Mouse (Mus musculus) forebrain, embryonic 11.5 days (tissue): ENCODE results near the gene Olfr544. TPM values are rescaled to one million over a fixed set of nuclear protein-coding genes. Genes with fewer than 3 reads are reported as not detected.

Experiments
- ATAC-seq: fragments of 200-750 bp; cut with Nextera tagmentation; replicated peaks from 2 replicates; pipeline ENCODE4 v1.8.0; 2017; ENCODE audit warnings: moderate TSS enrichment; ENCODE audit not compliant: low FRiP score
- DNase-seq: peaks from one replicate; pipeline ENCODE4 v3.0.0-alpha.2; 2017; ENCODE audit warnings: low spot score
- H3K27ac ChIP-seq: fragments of 300-500 bp; sonication (generic); 2 replicates; pipeline ENCODE4 v1.5.1; 2014; ENCODE audit warnings: low read depth, low read length
- H3K27me3 ChIP-seq: fragments of 300-500 bp; sonication (generic); 2 replicates; pipeline ENCODE4 v1.6.1; 2014; ENCODE audit warnings: mild to moderate bottlenecking, low read length, mixed read lengths; ENCODE audit not compliant: control insufficient read depth, insufficient read depth
- H3K36me3 ChIP-seq: fragments of 300-500 bp; sonication (generic); 2 replicates; pipeline ENCODE4 v1.6.1; 2014; ENCODE audit warnings: mild to moderate bottlenecking, low read length, moderate library complexity, mixed read lengths; ENCODE audit not compliant: control insufficient read depth, insufficient read depth
- H3K4me1 ChIP-seq: fragments of 300-500 bp; sonication (generic); replicated peaks from 2 replicates; pipeline ENCODE4 v1.6.1; 2014; ENCODE audit warnings: low read length, mixed read lengths; ENCODE audit not compliant: control insufficient read depth, insufficient read depth
- H3K4me2 ChIP-seq: fragments of 300-500 bp; sonication (generic); 2 replicates; pipeline ENCODE4 v1.6.1; 2014; ENCODE audit warnings: low read depth, mild to moderate bottlenecking, low read length, moderate library complexity, mixed read lengths; ENCODE audit not compliant: severe bottlenecking
- H3K4me3 ChIP-seq: fragments of 300-500 bp; sonication (generic); 2 replicates; pipeline ENCODE4 v1.5.1; 2014; ENCODE audit warnings: low read depth, low read length
- H3K9ac ChIP-seq: fragments of 300-500 bp; sonication (generic); 2 replicates; pipeline ENCODE4 v1.6.1; 2014; ENCODE audit warnings: low read length
- H3K9me3 ChIP-seq: fragments of 300-500 bp; sonication (generic); 2 replicates; pipeline ENCODE4 v1.6.1; 2016; ENCODE audit warnings: low read length, mixed read lengths; ENCODE audit not compliant: control insufficient read depth
- WGBS: fragments of 180-500 bp; shearing (Covaris S2); extraction: QIAGEN DNeasy Blood & Tissue Kit; methylation state at CpG from one replicate; pipeline ENCODE4 v1.1.7; 2014; 5-methylcytosine and 5-hydroxymethylcytosine counted together
- polyA plus RNA-seq: library from polyadenylated mRNA; unstranded; fragments of >200 nt; fragmentation: Nextera tagmentation; extraction: Ambion mirVana; gene quantifications from 2 replicates; pipeline ENCODE4 v1.2.1, GENCODE M21; 2014

Olfr544 gene
- 0.11 and 0.40 TPM in 2 replicates for polyA plus RNA-seq

DNA sequence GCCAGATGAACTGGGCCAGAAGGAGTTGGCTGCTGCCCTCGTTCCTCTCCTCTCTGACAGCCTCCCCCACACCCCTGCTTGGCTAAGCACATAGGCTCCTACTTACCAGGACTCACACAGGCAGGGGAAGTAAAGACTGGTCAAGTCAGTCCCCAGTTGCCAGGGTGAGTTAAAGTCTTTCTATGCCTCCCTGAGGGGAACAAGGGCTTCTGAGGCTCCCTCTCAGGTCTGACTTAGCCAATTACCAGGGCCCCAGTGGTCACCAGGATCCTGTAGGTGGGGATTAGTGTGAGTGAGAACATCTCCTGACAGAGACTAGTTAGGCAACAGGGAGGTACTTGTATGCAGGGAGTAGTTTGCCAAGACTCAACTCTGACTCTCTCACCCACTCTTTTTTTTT, at the start of gene Olfr544:
Gene Olfr544 (minus strand): TSS at position 153 of the 400 bp plus-strand sequence.
- Histone ChIP-seq H3K4me2 (no peak within 1 kb of the TSS), H3K36me3 (no peaks in the 10 kb centered on the region), H3K27me3 (no peaks in the 10 kb centered on the region), H3K9ac (no peak within 1 kb of the TSS), H3K27ac (no peak within 1 kb of the TSS), H3K9me3 (no peaks in the 10 kb centered on the region), H3K4me3 (no peak within 1 kb of the TSS), H3K4me1 (no peaks in the 10 kb centered on the region)
- ATAC-seq (no peak), DNase-seq (no peak)
- WGBS = 54% methylated on average over 1 of the region's 1 CpGs

DNA sequence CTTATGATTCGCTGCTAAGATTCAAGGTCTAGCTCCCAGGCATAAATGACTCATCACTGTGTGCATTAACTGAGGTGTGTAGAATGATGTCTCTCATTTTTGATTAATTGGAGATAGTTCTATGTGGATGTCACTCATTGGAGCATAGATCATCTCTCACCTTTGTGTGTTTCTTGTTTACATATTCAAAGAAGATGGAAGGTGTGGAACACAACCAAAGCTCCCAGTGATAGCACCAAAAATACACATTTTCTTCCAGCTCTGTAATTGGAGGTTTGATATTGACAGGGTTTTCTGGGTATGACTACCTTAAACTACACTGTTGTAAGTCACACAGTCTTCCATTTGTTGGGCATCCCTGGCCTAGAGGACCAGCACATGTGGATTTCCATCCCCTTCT, 46.3 kb upstream of the Olfr544 start, which contains the start of gene Olfr547:
Gene Olfr547 (plus strand): TSS at position 301 of the 400 bp plus-strand sequence.
- no peak within 1 kb of the TSS for H3K4me3 ChIP-seq
- H3K27me3 ChIP-seq = no peaks in the 10 kb centered on the region
- H3K9ac ChIP-seq = no peak within 1 kb of the TSS
- no peaks in the 10 kb centered on the region for H3K9me3 ChIP-seq
- H3K4me2 ChIP-seq = no peak within 1 kb of the TSS
- no peak for DNase-seq
- H3K27ac ChIP-seq = no peak within 1 kb of the TSS
- no peak for ATAC-seq
- H3K4me1 ChIP-seq = no peaks in the 10 kb centered on the region
- 78% methylated on average over 1 of the region's 1 CpGs for WGBS
- H3K36me3 ChIP-seq = no peaks in the 10 kb centered on the region

DNA sequence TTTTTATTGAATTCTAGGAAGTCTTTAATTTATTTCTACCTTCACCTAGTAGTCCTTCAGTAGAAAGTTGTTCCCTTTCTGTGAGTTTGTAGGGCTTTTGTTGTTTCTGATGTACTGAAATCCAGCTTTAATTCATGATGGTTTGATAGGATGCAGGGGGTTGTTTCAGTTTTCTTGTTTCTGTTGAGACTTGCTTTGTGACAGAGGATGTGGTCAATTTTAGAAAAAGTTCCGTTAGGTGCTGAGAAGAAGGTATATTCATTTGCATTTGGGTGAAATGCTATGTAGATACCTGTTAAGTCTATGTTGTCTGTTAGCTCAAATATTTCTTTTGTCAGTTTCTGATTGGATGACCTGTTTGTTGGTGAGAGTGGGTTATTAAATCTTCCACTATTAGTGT, 40.9 kb upstream of the Olfr544 start:
- Histone ChIP-seq H3K4me3 (no peak overlapping the region), H3K27ac (no peak overlapping the region), H3K9ac (no peak overlapping the region), H3K9me3 (no peaks in the 10 kb centered on the region), H3K36me3 (no peaks in the 10 kb centered on the region), H3K4me1 (no peaks in the 10 kb centered on the region), H3K4me2 (no peak overlapping the region), H3K27me3 (no peaks in the 10 kb centered on the region)
- 77% methylated on average over 1 of the region's 1 CpGs for WGBS
- no peak for DNase-seq
- no peak for ATAC-seq

DNA sequence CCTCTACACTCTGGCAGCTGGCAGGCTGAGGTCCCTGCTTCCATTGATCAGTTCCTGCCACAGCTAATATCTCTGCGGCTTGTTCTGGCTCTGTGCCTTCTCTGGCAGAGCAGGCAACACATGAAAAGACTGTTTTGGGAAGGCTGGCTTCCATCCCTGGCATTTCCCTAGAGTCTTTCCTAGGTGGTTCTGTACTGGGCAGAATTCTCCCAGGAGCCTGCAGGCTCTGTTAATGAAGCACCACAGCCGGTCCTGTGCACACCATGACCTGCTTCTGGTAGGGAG, 28.9 kb upstream of the Olfr544 start:
- H3K9me3 ChIP-seq = no peaks in the 10 kb centered on the region
- 90% methylated on average over 2 of the region's 2 CpGs for WGBS

DNA sequence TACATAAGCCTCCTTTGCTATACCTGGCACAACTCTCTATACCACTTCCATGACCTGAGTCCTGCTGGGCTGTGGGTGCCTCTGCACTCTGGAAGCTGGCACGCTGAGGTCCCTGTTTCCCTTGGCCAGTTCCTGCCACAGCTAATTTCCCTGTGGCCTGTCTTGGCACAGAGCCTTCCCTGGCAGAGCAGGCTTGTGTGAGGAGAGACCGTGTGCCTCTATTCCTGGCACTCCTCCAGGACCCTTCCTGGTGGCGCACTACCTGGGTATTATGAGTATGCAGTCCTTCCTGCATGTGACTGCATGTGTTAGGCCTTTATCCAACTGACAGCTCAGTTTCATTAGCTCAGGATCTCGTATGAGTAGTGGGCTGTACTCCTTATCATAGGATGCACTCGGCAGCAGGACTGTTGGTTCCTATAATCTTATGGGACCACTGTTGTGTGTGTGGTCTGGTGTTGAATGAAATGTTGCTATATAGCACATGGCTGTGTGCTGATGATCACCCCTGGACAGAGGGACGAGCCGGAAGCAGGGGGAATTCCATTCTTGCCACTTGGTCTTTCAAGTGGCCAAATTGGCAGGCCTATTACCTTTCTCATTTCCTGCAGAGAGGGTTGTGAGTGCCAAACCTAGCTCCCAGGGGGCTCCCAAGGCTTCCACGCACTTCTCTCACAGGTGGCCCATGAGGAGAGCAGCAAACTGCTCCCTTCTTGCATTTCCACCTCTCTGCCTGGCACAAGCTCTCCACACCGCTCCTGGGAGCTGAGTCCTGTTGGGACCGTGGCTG, 28.3 kb upstream of the Olfr544 start:
- no peak overlapping the region for H3K4me2 ChIP-seq
- H3K9me3 ChIP-seq = no peaks in the 10 kb centered on the region
- H3K9ac ChIP-seq = no peak overlapping the region
- H3K4me3 ChIP-seq = no peak overlapping the region
- no peaks in the 10 kb centered on the region for H3K4me1 ChIP-seq
- H3K36me3 ChIP-seq = no peaks in the 10 kb centered on the region
- no peak for ATAC-seq
- H3K27ac ChIP-seq = no peak overlapping the region
- peaks cover 4% of the 10 kb centered on the region; the same call in 1 of the 2 replicates for H3K27me3 ChIP-seq
- WGBS = 89% methylated on average over 10 of the region's 10 CpGs
- no peak for DNase-seq

More for the DNA sequence above, 28.9 kb upstream of the Olfr544 start:
- no peaks in the 10 kb centered on the region for H3K36me3 ChIP-seq
- no peak for DNase-seq
- no peak overlapping the region for H3K4me3 ChIP-seq
- H3K9ac ChIP-seq = no peak overlapping the region
- no peaks in the 10 kb centered on the region for H3K4me1 ChIP-seq
- H3K27ac ChIP-seq = no peak overlapping the region
- peaks cover 4% of the 10 kb centered on the region; the same call in 1 of the 2 replicates for H3K27me3 ChIP-seq
- no peak overlapping the region for H3K4me2 ChIP-seq
- ATAC-seq = no peak

DNA sequence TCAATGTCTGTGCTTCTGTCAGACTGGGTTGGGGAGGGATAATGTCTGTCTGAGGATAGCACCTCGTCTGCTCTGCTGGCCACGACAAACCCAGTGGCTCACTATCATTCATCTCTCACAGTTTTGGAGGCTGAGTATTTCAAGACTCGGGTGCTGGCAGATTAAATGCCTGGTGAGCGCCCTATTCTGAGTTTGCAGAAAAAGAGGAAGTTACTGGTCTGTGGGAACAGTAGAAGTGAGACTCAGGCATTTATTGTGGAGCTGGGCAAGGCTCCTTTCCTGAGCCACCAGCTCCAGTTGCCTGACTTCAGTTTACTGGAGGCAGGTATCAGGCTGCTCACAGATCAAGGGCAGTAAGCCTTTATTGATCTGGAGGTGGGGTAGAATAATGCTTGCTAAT, 26.0 kb upstream of the Olfr544 start:
- 81% methylated on average over 4 of the region's 4 CpGs for WGBS
- Histone ChIP-seq H3K27me3 (peaks cover 4% of the 10 kb centered on the region; the same call in 1 of the 2 replicates), H3K27ac (no peak overlapping the region), H3K4me2 (no peak overlapping the region), H3K4me3 (no peak overlapping the region), H3K36me3 (no peaks in the 10 kb centered on the region), H3K9ac (no peak overlapping the region), H3K9me3 (no peaks in the 10 kb centered on the region), H3K4me1 (no peaks in the 10 kb centered on the region)
- DNase-seq (no peak), ATAC-seq (no peak)

DNA sequence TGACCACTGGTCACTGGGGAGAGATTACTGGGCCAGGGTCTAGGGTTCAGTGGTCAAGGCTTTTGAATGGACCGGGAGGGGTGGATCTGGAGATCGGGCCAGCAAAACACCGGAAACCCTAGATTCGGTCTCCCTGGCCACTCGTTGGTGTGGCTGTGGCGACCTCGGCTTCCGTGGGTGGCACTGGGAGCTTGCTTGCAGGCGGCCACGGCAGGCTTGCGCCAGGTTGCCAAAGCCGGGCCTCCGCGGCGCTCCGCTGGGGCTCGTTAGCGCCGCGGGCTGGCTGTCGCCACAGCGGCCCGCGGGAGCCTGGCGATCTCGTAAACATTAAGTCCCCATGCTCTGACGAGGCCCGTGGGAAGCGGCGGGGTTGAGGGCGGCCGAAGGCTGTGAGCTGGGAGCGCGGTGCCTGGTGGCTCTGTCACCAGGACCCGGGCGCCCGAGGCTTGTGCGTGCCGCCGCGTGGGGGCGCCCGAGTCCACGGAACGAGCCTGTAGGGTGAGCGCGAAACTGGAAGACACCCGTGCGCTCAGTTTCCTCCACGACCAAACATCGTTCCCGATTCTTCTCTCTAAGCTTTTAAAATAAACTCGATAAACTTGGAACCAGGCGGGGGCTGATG, 24.8 kb upstream of the Olfr544 start:
- peak overlapping the region; percentile 69 for H3K9ac ChIP-seq
- no peaks in the 10 kb centered on the region for H3K9me3 ChIP-seq
- peak; percentile 93 for DNase-seq
- no peak overlapping the region for H3K27ac ChIP-seq
- peak overlapping the region; percentile 87 for H3K4me2 ChIP-seq
- H3K36me3 ChIP-seq = no peaks in the 10 kb centered on the region
- no peaks in the 10 kb centered on the region for H3K4me1 ChIP-seq
- peak overlapping the region; percentile 46 for H3K4me3 ChIP-seq
- H3K27me3 ChIP-seq = peaks cover 4% of the 10 kb centered on the region; the same call in 1 of the 2 replicates
- under 1% methylated on average over 54 of the region's 54 CpGs for WGBS
- ATAC-seq = peak; percentile 96

DNA sequence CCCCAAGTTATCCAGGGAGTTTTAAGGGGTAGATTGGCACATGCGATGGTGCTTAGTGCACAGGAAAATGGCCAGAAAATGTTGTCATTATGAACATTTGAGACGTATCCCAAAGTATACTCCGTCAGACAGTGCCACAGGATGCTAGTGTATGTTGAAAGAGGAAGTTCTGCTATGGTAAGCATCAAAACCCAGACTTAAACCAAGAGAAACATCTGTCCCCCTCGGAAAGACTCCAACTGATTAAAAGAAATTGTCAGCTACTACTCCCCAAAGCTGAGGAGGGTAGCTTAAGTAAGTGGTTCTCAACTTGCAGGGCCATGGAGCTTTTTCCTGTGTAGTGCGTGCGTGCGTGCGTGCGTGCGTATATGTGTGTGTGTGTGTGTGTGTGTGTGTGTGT, 23.8 kb upstream of the Olfr544 start:
- ATAC-seq (no peak), DNase-seq (no peak)
- no peaks in the 10 kb centered on the region for H3K36me3 ChIP-seq
- no peaks in the 10 kb centered on the region for H3K9me3 ChIP-seq
- H3K4me2 ChIP-seq = no peak overlapping the region
- no peak overlapping the region for H3K27ac ChIP-seq
- no peak overlapping the region for H3K9ac ChIP-seq
- WGBS = 91% methylated on average over 10 of the region's 10 CpGs
- no peaks in the 10 kb centered on the region for H3K4me1 ChIP-seq
- H3K4me3 ChIP-seq = no peak overlapping the region
- peaks cover 4% of the 10 kb centered on the region; the same call in 1 of the 2 replicates for H3K27me3 ChIP-seq
